Mouse (Mus musculus): Measurements from ENCODE around the gene Vamp8. TPM values are rescaled to one million over a fixed set of nuclear protein-coding genes. Genes with fewer than 3 reads are reported as not detected.

The Vamp8 gene
- total and polyA plus RNA-seq, 2 experiments from 2014 or later, result 10.3 to 21.3 TPM

- 59% methylated on average over 3 of the region's 3 CpGs for WGBS
- no peak overlapping the region for H3K9ac ChIP-seq
- DNase-seq, result no peak
- H3K4me1 ChIP-seq (ENCODE audit: insufficient read depth), result peaks cover 5% of the 10 kb centered on the region; the same call in 1 of the 2 replicates
- H3K9me3 ChIP-seq (ENCODE audit: low read length), result no peaks in the 10 kb centered on the region
- no peaks in the 10 kb centered on the region for H3K36me3 ChIP-seq (ENCODE audit: insufficient read depth)
- H3K4me3 ChIP-seq (ENCODE audit: low read depth, low read length), result no peak overlapping the region
- no peak overlapping the region for H3K27ac ChIP-seq (ENCODE audit: low read depth, low read length)
- TF ChIP-seq CTCF (IDR thresholded peaks at IDR 0.05; ENCODE audit: low read depth), result no peak
- no peak for ATAC-seq
- no peak overlapping the region for H3K4me2 ChIP-seq (ENCODE audit: low read depth)
- no peaks in the 10 kb centered on the region for H3K27me3 ChIP-seq (ENCODE audit: insufficient read depth, low read length)
These were observed 24.2 kb downstream of the Vamp8 start for GRCm38 (mm10) chr6:72366304-72366703.

- no peak overlapping the region for H3K4me2 ChIP-seq (ENCODE audit: low read depth)
- H3K9me3 ChIP-seq (ENCODE audit: low read length), result no peaks in the 10 kb centered on the region
- H3K4me1 ChIP-seq (ENCODE audit: insufficient read depth), result peaks cover 7% of the 10 kb centered on the region; the same call in 1 of the 2 replicates
- peaks cover 5% of the 10 kb centered on the region for H3K36me3 ChIP-seq (ENCODE audit: insufficient read depth)
- no peak overlapping the region for H3K9ac ChIP-seq
- no peak overlapping the region for H3K4me3 ChIP-seq (ENCODE audit: low read depth, low read length)
- no peak overlapping the region for H3K27ac ChIP-seq (ENCODE audit: low read depth, low read length)
- no peak for DNase-seq
- no peaks in the 10 kb centered on the region for H3K27me3 ChIP-seq (ENCODE audit: insufficient read depth, low read length)
- 68% methylated on average over 6 of the region's 6 CpGs for WGBS
- no peak for TF ChIP-seq CTCF (IDR thresholded peaks at IDR 0.05; ENCODE audit: low read depth)
- no peak for ATAC-seq
These were observed 25.5 kb downstream of the Vamp8 start for GRCm38 (mm10) chr6:72364985-72365384.

GRCm38 (mm10) chr6:72364009-72364408, 26.5 kb downstream of the Vamp8 start:
- H3K9ac ChIP-seq, result no peak overlapping the region
- H3K4me2 ChIP-seq (ENCODE audit: low read depth), result no peak overlapping the region
- TF ChIP-seq CTCF (IDR thresholded peaks at IDR 0.05; ENCODE audit: low read depth), result no peak
- H3K27ac ChIP-seq (ENCODE audit: low read depth, low read length), result no peak overlapping the region
- H3K4me3 ChIP-seq (ENCODE audit: low read depth, low read length), result no peak overlapping the region
- H3K36me3 ChIP-seq (ENCODE audit: insufficient read depth), result peaks cover 15% of the 10 kb centered on the region
- peaks cover 7% of the 10 kb centered on the region; the same call in 1 of the 2 replicates for H3K4me1 ChIP-seq (ENCODE audit: insufficient read depth)
- no peak for ATAC-seq
- no peaks in the 10 kb centered on the region for H3K9me3 ChIP-seq (ENCODE audit: low read length)
- no peaks in the 10 kb centered on the region for H3K27me3 ChIP-seq (ENCODE audit: insufficient read depth, low read length)
- 43% methylated on average over 7 of the region's 7 CpGs for WGBS
- no peak for DNase-seq

GRCm38 (mm10) chr6:72362132-72363028, 28.1 kb downstream of the Vamp8 start:
- under 1% methylated on average over 42 of the region's 42 CpGs for WGBS
- peaks cover 28% of the 10 kb centered on the region for H3K36me3 ChIP-seq (ENCODE audit: insufficient read depth)
- peak overlapping the region; percentile 71 for H3K9ac ChIP-seq
- peak overlapping the region; percentile 67 for H3K4me2 ChIP-seq (ENCODE audit: low read depth)
- peaks cover 7% of the 10 kb centered on the region; the same call in 1 of the 2 replicates for H3K4me1 ChIP-seq (ENCODE audit: insufficient read depth)
- DNase-seq (peak; percentile 97), ATAC-seq (peak; percentile 99)
- peak overlapping the region; percentile 73 for H3K4me3 ChIP-seq (ENCODE audit: low read depth, low read length)
- no peaks in the 10 kb centered on the region for H3K9me3 ChIP-seq (ENCODE audit: low read length)
- H3K27me3 ChIP-seq (ENCODE audit: insufficient read depth, low read length), result no peaks in the 10 kb centered on the region
- H3K27ac ChIP-seq (ENCODE audit: low read depth, low read length), result peak overlapping the region; percentile 68
- peak; percentile 65 for TF ChIP-seq CTCF (IDR thresholded peaks at IDR 0.05; ENCODE audit: low read depth)

GRCm38 (mm10) chr6:72361121-72361551, 29.4 kb downstream of the Vamp8 start:
- Histone ChIP-seq H3K4me2 (ENCODE audit: low read depth) (peak overlapping the region; percentile 67), H3K36me3 (ENCODE audit: insufficient read depth) (peaks cover 28% of the 10 kb centered on the region), H3K9me3 (ENCODE audit: low read length) (no peaks in the 10 kb centered on the region), H3K27me3 (ENCODE audit: insufficient read depth, low read length) (no peaks in the 10 kb centered on the region), H3K4me1 (ENCODE audit: insufficient read depth) (peaks cover 7% of the 10 kb centered on the region; the same call in 1 of the 2 replicates), H3K9ac (peak overlapping the region; percentile 71; the same call in 1 of the 2 replicates), H3K4me3 (ENCODE audit: low read depth, low read length) (no peak overlapping the region), H3K27ac (ENCODE audit: low read depth, low read length) (no peak overlapping the region)
- 76% methylated on average over 5 of the region's 5 CpGs for WGBS
- DNase-seq (no peak), ATAC-seq (no peak)
- TF ChIP-seq CTCF (IDR thresholded peaks at IDR 0.05; ENCODE audit: low read depth), result no peak

GRCm38 (mm10) chr6:72360599-72360935, 29.9 kb downstream of the Vamp8 start:
- Histone ChIP-seq H3K36me3 (ENCODE audit: insufficient read depth) (peaks cover 28% of the 10 kb centered on the region), H3K4me1 (ENCODE audit: insufficient read depth) (peaks cover 7% of the 10 kb centered on the region; the same call in 1 of the 2 replicates), H3K27ac (ENCODE audit: low read depth, low read length) (no peak overlapping the region), H3K4me3 (ENCODE audit: low read depth, low read length) (no peak overlapping the region), H3K4me2 (ENCODE audit: low read depth) (no peak overlapping the region), H3K27me3 (ENCODE audit: insufficient read depth, low read length) (no peaks in the 10 kb centered on the region), H3K9ac (no peak overlapping the region), H3K9me3 (ENCODE audit: low read length) (no peaks in the 10 kb centered on the region)
- no peak for DNase-seq
- WGBS, result 67% methylated on average over 7 of the region's 7 CpGs
- no peak for TF ChIP-seq CTCF (IDR thresholded peaks at IDR 0.05; ENCODE audit: low read depth)
- ATAC-seq, result no peak
